Mouse (Mus musculus) embryo, embryonic 11.5 days (tissue): ENCODE data around the gene Hba-a1.
"Not testable (repeated sequence)": the region's sequence is repeated elsewhere in the genome, so short reads cannot be mapped to it uniquely, and the experiment has no call there.

Experiments
- DNase-seq: peaks from one replicate; pipeline ENCODE4 v3.0.0-alpha.2; 2012; ENCODE audit warnings: low read depth, low spot score

The Hba-a1 gene

DNA sequence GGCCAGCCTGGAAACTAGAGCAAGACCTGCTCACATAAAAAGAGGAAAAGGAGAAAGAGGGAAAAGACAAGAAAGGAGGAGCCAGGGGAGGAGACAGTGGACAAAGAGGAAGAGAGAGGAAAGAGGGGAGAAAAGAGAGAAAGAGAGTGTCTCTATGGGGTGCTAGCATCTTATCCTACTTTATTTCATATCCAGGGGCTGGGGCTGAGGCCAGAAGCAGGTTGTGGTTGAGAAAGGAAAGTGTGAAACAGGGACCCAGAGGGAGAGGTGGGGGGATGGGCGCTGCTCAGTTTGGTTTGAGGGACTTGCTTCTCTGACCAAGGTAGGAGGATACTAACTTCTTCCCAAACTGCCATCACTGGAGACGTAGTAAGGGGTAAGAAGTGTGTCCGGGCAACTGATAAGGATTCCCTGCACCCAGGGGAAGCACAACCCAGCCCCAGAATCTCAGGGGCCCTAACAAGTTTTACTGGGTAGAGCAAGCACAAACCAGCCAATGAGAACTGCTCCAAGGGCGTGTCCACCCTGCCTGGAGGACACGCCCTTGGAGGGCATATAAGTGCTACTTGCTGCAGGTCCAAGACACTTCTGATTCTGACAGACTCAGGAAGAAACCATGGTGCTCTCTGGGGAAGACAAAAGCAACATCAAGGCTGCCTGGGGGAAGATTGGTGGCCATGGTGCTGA, at the start of gene Hba-a1:
Gene Hba-a1 (plus strand): TSS at position 421 of the 687 bp plus-strand sequence.
- not testable (repeated sequence) for DNase-seq

DNA sequence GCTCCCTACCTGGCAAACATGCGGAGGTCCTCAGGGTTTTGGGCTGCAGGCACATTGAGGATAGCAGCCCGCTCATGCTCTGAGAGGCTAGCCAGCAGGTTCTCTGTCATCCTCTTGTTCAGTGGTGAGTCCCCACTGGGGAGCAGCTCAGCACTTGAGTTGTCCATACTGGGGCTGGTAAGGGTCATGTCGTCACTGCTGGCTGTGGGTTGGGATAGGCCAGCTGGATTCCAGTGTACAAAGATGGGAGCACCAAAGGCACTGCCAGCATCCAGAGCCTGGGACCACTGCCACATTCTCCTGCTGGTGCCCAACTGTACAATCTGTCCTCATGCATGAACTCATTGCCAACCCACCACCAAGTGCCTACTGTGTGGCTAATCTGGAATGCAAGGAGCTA, 49.4 kb upstream of the Hba-a1 start:
- no peak for DNase-seq

GRCm38 (mm10) chr11:32234816-32235485, 48.4 kb upstream of the Hba-a1 start:
- no peak for DNase-seq

DNA sequence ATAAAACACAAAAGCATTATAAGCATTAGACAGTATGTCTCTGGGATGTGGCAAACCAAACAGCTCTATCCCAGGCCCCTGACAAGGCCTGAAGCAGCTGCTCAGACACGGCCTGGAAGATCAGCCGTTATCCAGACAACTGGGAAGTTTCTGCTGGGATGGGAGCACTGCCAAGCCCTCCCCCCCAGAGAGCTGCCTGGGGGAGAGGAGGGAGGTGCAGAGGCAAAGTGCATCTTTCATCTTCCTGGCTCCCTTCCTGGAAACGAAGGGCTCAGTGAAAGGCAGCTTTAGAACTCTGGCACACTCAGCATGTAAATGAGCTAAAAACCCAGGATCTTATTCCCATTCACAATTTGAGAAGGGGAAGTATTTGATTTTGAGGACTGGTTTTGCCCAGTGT, 47.7 kb upstream of the Hba-a1 start:
- DNase-seq = no peak

DNA sequence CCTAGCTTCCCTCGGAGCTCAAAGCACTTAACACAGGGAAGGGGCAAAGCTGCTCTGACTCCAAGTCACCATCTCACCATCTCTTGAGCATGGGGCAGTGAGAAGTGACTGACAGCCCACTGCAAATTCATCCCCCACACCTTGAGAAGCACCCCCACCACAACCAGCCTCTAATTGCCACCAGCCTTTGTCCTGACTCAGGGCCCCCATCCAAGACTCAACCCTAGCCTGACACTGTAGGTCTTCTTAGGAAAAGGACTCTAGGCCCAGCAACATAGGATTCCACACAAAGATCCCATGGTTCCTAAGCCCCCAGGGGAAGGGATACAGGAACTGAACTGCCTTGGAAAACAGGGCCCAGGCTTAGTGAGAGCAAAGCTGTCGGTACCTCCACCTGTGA, 47.2 kb upstream of the Hba-a1 start:
- DNase-seq = no peak

- no peak for DNase-seq
Observed at GRCm38 (mm10) chr11:32236712-32237410, 46.5 kb upstream of the Hba-a1 start.

DNA sequence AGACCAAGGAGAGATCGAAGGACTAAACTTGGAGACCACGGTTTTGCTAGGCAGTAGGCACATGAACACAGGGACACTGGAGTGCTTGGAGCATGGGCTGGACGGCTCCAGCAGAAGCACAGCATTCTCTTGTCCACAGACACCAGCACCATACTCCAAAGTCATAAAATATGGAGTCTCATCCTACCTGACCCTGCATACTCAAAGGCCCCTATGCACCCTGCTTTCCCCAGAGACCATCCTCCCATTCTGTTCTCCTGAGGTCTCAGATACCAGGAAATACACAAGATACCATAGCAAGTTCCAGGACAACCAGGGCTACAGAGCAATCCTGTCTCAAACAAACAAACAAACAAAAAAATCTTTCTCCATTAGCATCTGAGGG, 45.9 kb upstream of the Hba-a1 start:
- no peak for DNase-seq

DNA sequence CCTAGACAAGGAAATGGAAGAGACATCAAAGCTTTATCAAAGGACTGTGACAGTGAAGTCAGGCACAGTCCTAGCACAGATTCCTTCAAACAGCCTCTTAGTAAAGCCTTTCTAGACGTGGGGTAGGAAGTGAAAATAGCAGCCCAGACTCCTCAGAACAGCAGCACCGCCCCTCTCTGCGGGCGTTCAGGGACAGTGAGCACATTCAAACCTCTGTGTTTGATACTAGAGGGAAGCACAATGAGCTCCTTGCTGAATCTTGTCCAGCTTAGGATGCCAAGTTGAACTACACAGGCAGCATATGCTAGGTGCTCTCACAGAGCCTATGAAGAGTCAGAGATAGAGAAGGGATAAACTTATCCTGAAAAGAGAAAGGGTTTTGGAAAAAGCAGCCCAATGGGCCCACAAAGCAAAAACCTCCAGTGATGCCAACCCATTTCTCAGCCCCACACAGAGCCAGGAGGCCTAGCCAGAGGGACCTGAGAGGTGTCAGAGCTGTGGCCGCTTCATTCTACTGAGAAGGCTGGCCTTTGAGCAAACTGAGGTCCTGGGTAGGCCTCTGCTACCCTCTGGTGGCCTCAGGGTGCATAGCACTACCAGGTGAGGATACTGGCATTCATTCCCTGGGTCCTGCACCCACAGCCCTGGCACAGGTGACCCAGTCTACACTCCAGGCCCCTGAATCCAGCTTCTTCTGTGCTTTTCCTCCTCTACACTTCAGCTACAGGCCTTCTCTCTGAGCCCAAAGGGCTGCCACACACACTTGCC, 45.0 kb upstream of the Hba-a1 start:
- no peak for DNase-seq

DNA sequence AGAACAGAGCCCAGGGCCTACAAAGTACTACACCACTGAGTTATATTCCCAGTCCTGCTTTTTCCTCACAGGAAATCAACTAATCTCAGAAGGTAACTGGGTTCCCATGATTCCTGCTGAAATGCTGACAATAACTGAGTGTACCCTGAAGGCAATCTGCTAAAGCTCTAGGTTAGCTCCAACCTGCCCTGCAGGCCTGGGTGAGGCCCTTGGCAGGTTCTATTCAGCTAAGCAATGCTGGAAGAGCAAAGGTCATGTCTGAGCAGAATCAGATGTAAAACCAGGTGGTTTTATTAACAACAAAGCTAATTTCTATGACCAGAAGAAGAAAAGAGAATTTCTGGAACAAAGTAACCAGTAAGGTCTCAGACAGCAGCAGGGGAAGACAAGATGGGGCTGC, 41.9 kb upstream of the Hba-a1 start:
- no peak for DNase-seq

DNA sequence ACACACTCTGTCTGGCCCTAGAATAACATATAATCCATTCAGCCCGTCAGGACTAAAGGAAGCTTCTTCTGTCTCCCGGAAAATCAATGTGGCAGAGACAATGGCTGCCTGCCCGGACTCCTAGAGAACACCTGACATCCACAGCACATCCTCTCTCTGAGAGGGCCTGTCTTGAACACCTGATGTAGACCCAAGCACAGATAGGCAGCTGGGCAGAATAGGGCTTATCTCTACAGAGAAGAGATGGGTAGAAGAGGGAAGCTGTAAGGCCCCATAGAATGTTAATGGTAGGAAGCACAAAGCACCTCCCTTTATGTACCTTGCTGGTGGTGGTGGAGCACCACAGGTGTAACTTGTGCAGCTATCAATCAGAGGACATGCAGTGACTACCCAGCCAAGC, 41.1 kb upstream of the Hba-a1 start:
- DNase-seq = no peak

GRCm38 (mm10) chr11:32243205-32243955, 39.9 kb upstream of the Hba-a1 start:
- DNase-seq = no peak

DNA sequence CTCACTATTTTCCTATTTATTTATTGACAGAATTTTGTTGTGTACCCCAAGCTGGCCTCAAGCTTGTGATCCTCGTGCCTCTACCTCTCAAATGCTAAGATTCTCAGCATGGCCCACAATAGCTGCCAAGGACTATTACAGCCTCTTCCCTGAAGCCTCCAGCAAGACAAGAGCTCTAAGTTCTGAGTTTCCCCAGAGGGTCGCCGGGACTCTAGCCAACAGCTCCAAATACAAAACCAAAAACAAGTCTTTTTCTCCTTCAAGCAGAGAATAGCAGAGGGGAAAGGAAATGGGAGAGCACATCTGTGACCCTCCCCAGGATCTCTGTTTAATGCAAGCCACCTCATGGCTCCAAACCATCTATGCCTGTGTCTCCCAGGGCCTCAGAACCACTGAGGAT, 39.2 kb upstream of the Hba-a1 start:
- DNase-seq = no peak

DNA sequence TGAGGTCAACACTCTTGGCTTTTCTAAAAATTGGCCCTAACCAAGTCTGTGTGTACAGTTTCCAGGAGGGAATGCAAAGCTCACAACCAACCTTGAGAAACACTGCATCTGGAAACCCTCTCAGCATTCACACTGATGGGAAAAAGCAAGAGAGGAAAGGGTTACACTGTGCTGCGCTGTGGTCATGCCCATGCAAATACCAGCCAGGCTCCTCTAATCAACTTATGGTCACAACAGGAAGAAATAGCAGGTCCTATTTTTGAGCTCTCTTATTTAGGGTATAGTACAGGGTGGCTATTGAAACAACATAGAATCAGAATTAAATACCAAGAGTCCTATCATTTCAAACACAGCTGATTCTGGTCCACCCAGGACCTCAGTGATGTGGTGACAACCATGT, 38.7 kb upstream of the Hba-a1 start:
- DNase-seq = no peak

GRCm38 (mm10) chr11:32245614-32246013, 37.7 kb upstream of the Hba-a1 start:
- DNase-seq = no peak

GRCm38 (mm10) chr11:32247068-32247467, 36.2 kb upstream of the Hba-a1 start:
- no peak for DNase-seq

DNA sequence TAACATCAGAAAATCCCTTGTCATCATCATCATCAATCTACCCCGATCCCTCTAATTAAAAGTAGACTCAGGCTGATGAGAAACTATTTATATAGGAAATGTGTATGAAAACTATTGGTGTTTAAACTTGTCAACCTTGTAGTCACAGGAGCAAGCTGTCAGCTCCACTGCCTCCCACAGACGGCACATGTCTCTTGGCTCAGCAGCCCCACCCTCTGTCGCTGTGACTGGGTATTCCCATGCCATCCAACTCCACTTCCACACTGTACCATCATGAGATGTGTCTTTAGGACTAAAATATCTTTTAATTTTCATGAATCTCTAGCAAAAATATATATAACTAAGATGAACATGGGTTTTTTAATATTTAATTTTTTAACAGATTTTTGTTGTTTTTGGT, 35.0 kb upstream of the Hba-a1 start:
- no peak for DNase-seq

- DNase-seq = peak; percentile 19
Observed at GRCm38 (mm10) chr11:32250880-32251763, 32.2 kb upstream of the Hba-a1 start.

- no peak for DNase-seq
Observed at GRCm38 (mm10) chr11:32253121-32253520, 30.2 kb upstream of the Hba-a1 start.

DNA sequence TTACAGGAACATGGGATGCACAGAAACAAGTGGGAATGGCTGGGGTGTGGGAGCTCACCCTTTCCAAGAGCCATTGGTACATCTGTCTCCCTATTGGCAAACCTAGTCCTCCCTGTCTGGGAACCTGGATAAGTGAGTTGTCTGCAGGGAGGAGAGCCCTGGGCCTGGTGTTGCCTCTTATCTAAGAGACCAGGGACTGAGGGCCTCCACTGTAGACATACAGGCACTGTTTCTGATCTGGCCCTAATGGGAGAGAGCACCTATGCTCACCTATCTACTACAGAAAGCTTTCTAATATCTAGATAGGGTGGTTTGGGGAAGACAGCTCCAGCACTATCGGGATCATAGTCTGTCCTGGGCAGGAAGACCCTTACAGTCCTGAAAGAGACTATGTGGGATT, 27.2 kb upstream of the Hba-a1 start:
- DNase-seq = no peak

GRCm38 (mm10) chr11:32256566-32256965, 26.7 kb upstream of the Hba-a1 start:
- DNase-seq = no peak
